Mouse (Mus musculus) heart, adult 2 months (tissue): Measurements from ENCODE around the gene Dkkl1. TPM values are rescaled to one million over a fixed set of nuclear protein-coding genes. Genes with fewer than 3 reads are reported as not detected.

ENCODE experiments used
- DNase-seq, 2 experiments: peaks; one replicate each; pipeline ENCODE4 v3.0.0; 2021
- H3K27ac ChIP-seq: fragments of 200-600 bp; 2 replicates; pipeline ENCODE4 v1.8.1; 2022
- H3K27me3 ChIP-seq: fragments of 200-500 bp; 2 replicates; pipeline ENCODE4 v1.6.1; 2012; ENCODE audit warnings: mild to moderate bottlenecking, low read length, inconsistent platforms, mixed read lengths; ENCODE audit not compliant: control insufficient read depth, insufficient read depth
- H3K36me3 ChIP-seq: fragments of 200-500 bp; 2 replicates; pipeline ENCODE4 v1.6.1; 2012; ENCODE audit warnings: low read length, inconsistent platforms; ENCODE audit not compliant: control insufficient read depth, insufficient read depth
- H3K4me1 ChIP-seq: fragments of 200-500 bp; 2 replicates; pipeline ENCODE4 v1.6.1; 2011; ENCODE audit warnings: low read length; ENCODE audit not compliant: control insufficient read depth, insufficient read depth
- H3K4me3 ChIP-seq: fragments of 200-600 bp; 2 replicates; pipeline ENCODE4 v1.8.1; 2022
- H3K79me2 ChIP-seq: fragments of 200-500 bp; replicated peaks from 2 replicates; pipeline ENCODE4 v1.6.1; 2012; ENCODE audit warnings: mild to moderate bottlenecking, inconsistent platforms, low read length, moderate library complexity, mixed read lengths; ENCODE audit not compliant: control insufficient read depth, insufficient read depth
- H3K9ac ChIP-seq: fragments of 200-500 bp; 2 replicates; pipeline ENCODE4 v1.6.1; 2012; ENCODE audit warnings: low read depth, mild to moderate bottlenecking, control low read depth, inconsistent platforms, low read length, mixed read lengths
- CTCF ChIP-seq: fragments of 200-600 bp; IDR thresholded peaks from 2 replicates; pipeline ENCODE4 v1.8.1; 2022; ENCODE audit warnings: antibody characterized with exemption, mild to moderate bottlenecking, moderate library complexity
- EP300 ChIP-seq: fragments of 200-500 bp; IDR thresholded peaks from 2 replicates; pipeline ENCODE4 v1.6.1; 2011; ENCODE audit warnings: low read depth, low read length, control low read depth; ENCODE audit not compliant: insufficient read depth
- POLR2A ChIP-seq: fragments of 200-500 bp; IDR thresholded peaks from 2 replicates; pipeline ENCODE4 v1.6.1; 2011; ENCODE audit warnings: mild to moderate bottlenecking, low read depth, low read length, control low read depth; ENCODE audit not compliant: insufficient read depth
- WGBS: fragments of 180-500 bp; shearing (Covaris S2); methylation state at CpG from one replicate; pipeline ENCODE4 v1.1.7; 2018; 5-methylcytosine and 5-hydroxymethylcytosine counted together
- intact Hi-C: fragments of 180-260 bp; cut with DNase I; formaldehyde crosslinking; loops from one replicate; pipeline ENCODE4 v1.15.1; 2025
- polyA plus RNA-seq: library from polyadenylated mRNA; depleted of rRNA; stranded (reverse); fragments of >200 nt; gene quantifications from 2 replicates; pipeline ENCODE4 v1.2.3, GENCODE M21; 2012
- total RNA-seq, 2 experiments: library from RNA; stranded (reverse); gene quantifications; 2 replicates each; pipeline ENCODE4 v1.2.3; 2021

Dkkl1 gene
- total and polyA plus RNA-seq, 3 experiments, result 0.37 TPM; not detected in 2

DNA sequence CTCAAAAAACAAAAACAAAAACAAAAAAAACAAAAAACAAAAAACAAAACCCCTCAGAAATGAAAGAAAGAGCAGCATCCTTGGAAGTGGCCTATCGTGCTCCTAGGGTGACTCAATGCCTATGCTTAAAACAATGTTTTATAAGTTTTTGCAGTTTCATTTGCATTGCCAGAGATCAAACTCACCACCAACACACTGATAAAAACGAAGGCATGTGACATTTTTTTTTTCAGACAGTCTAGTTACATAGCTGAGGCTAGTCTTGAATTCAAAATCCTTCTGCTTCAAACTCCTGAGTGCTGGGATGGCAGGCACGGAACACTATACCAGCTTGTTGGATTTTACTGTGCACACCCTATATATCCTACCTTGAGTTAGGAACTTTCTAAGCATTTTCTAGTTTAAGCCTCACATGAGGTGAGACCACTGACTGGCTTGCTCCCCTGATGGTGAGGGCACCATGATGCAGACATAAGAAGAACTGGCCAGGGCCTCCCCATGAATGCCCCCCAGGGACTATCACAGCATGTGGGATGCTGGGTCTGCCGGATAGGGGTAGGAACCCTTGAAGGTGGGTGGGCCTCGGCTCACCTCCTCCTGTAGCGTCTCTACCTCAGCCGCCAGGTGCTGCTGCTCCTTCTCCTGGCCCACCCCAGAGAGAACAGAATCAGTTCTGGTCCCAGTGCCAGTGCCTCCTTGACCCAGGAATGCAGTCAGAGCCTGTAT is 19.2 kb downstream of the Dkkl1 start:
- TF ChIP-seq CTCF (no peak), EP300 (no peak), POLR2A (no peak)
- DNase-seq, result no peak
- Histone ChIP-seq H3K9ac (no peak overlapping the region), H3K79me2 (no peaks in the 10 kb centered on the region), H3K36me3 (no peaks in the 10 kb centered on the region), H3K4me3 (no peak overlapping the region), H3K27me3 (0 out of 2 replicates have a peak, but pooled peaks cover 3% of the 10 kb centered on the region), H3K4me1 (no peaks in the 10 kb centered on the region; the same call in 1 of the 2 replicates), H3K27ac (no peak overlapping the region)
- 80% methylated on average over 7 of the region's 7 CpGs for WGBS
- intact Hi-C loops, result no loop called here

DNA sequence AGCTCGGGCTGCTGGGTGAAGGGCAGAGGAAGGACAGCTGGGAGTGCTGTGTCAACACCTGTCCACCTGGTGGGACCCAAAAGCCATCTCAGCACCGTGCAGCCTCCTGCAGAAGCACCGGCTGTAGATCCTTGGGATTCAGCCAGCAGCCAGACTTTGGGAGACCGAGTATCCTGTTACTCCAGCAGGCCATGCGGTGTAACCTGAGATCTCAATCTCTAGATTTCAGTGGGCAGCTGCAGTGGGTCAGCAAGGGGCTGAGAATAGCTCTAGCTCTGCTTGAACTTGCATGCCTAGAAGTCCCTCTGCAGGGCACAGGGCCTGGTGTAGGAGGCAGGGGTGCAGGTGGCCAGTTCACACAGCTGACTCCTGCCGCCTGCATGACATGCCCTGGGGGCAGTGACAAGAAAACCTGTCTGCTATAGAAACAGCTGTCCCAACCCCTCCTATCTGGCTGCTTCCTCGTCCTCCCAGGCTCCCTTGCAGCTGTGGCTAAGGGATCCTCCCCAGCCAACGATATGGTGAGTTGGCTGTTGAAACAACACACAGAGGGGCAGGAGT is 20.1 kb downstream of the Dkkl1 start:
- Histone ChIP-seq H3K4me1 (no peaks in the 10 kb centered on the region; the same call in 1 of the 2 replicates), H3K27ac (no peak overlapping the region), H3K27me3 (peaks cover 5% of the 10 kb centered on the region; the same call in 1 of the 2 replicates), H3K36me3 (no peaks in the 10 kb centered on the region), H3K4me3 (no peak overlapping the region), H3K9ac (no peak overlapping the region), H3K79me2 (no peaks in the 10 kb centered on the region)
- TF ChIP-seq CTCF (no peak), EP300 (no peak), POLR2A (no peak)
- intact Hi-C loops, result no loop called here
- WGBS, result 23% methylated on average over 8 of the region's 8 CpGs
- DNase-seq, result no peak

DNA sequence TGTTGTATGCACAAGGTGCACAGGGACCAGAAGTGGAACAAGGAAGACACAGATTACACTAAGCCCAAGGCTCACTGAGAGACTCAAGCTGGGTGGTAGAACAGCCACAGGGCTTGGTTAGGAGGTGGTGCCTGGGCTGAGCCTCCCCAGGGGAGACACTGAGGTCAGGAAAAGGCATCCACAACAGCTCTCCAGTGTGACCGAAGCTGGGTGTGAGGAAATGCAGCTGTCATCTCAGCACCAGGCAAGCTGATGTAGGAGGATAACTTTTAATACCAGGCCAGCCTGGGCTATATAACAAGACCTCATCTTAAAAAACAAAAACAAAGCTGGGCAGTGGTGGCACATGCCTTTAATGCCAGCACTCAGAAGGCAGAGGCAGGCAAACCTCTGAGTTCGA is 20.8 kb downstream of the Dkkl1 start:
- H3K4me3 ChIP-seq, result no peak overlapping the region
- no peak overlapping the region for H3K27ac ChIP-seq
- intact Hi-C loops, result no loop called here
- WGBS, result 60% methylated on average over 2 of the region's 2 CpGs
- H3K4me1 ChIP-seq, result no peaks in the 10 kb centered on the region; the same call in 1 of the 2 replicates
- peaks cover 5% of the 10 kb centered on the region; the same call in 1 of the 2 replicates for H3K27me3 ChIP-seq
- no peaks in the 10 kb centered on the region for H3K79me2 ChIP-seq
- DNase-seq, result no peak
- no peak for TF ChIP-seq POLR2A
- TF ChIP-seq CTCF, result no peak
- TF ChIP-seq EP300, result no peak
- no peak overlapping the region for H3K9ac ChIP-seq
- H3K36me3 ChIP-seq, result no peaks in the 10 kb centered on the region

DNA sequence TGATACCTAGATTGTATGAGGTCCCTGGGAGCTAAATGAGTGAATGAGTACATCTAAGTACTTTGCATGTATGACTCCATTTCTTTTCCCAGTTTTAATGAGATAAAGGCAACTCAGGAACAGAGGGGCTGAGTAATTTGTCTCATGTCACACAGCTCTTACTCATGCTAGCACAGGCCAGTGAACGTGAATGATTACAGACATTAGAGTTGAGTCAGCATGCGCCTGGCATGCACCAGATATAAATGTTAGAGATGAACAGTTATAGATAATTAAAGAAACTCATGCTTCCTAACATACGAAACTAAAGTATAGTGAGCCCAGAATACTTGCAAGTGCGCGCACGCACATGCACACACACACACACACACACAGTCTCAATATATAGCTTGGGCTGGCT is 21.8 kb downstream of the Dkkl1 start:
- Histone ChIP-seq H3K4me3 (no peak overlapping the region), H3K27me3 (peaks cover 5% of the 10 kb centered on the region; the same call in 1 of the 2 replicates), H3K79me2 (no peaks in the 10 kb centered on the region), H3K27ac (no peak overlapping the region), H3K36me3 (no peaks in the 10 kb centered on the region), H3K9ac (no peak overlapping the region), H3K4me1 (no peaks in the 10 kb centered on the region)
- intact Hi-C loops, result no loop called here
- no peak for DNase-seq
- TF ChIP-seq CTCF (no peak), POLR2A (no peak), EP300 (no peak)
- WGBS, result 88% methylated on average over 6 of the region's 6 CpGs

DNA sequence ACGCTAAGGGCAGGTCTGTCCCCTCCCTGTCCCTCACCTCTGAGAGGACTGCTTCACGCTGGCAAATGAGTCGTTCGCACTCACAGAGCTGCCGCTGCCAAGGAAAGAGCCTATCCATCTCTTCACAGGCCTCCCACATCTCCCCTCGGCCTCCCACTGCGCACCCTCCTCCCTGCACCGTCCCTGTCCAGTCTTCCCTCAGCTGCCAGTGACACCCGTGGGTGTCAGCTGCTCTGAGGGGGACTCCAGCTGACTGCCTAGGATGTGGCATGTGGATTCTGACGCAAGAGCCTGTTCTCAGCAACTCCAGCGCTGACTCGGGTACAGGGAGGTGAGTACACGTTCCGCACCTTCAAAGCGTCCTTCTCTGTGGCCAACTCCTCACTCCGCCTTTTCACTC is 22.3 kb downstream of the Dkkl1 start:
- H3K4me1 ChIP-seq, result no peaks in the 10 kb centered on the region
- TF ChIP-seq CTCF (no peak), POLR2A (no peak), EP300 (no peak)
- no peak overlapping the region for H3K4me3 ChIP-seq
- H3K36me3 ChIP-seq, result no peaks in the 10 kb centered on the region
- intact Hi-C loops, result no loop called here
- no peaks in the 10 kb centered on the region for H3K79me2 ChIP-seq
- DNase-seq, result no peak
- no peak overlapping the region for H3K9ac ChIP-seq
- WGBS, result 50% methylated on average over 16 of the region's 16 CpGs
- no peak overlapping the region for H3K27ac ChIP-seq
- peaks cover 5% of the 10 kb centered on the region; the same call in 1 of the 2 replicates for H3K27me3 ChIP-seq

DNA sequence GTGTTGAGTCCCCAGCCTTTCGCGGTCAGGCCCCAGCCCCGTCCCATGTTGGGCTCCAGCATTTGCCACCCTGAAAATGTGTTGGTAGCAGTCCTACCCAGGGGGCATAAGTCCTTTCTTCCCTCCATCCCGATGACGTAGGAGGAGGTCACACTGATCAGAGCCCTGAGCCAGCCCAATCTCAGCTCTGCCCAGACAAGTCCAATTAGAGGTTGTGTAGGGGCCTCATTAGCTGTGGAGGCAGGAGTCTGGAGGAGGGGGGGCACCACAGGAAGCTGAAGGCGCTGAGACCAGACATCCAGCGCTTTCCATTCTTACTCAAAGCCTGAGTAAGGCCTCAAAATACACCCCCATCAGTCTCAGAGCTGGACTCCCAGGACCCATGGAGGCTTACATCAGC is 26.0 kb downstream of the Dkkl1 start:
- TF ChIP-seq CTCF (no peak), POLR2A (no peak), EP300 (no peak)

More for the DNA sequence above, 26.0 kb downstream of the Dkkl1 start:
- Histone ChIP-seq H3K79me2 (no peaks in the 10 kb centered on the region), H3K36me3 (no peaks in the 10 kb centered on the region), H3K9ac (no peak overlapping the region), H3K4me1 (no peaks in the 10 kb centered on the region), H3K4me3 (no peak overlapping the region), H3K27ac (no peak overlapping the region), H3K27me3 (peaks cover 15% of the 10 kb centered on the region; the same call in 1 of the 2 replicates)
- intact Hi-C loops, result no loop called here
- no peak for DNase-seq
- WGBS, result 66% methylated on average over 7 of the region's 7 CpGs
